Mouse (Mus musculus) liver, embryonic 16.5 days (tissue): Measurements from ENCODE around the gene Cox7a2l. TPM values are rescaled to one million over a fixed set of nuclear protein-coding genes. Genes with fewer than 3 reads are reported as not detected.

ENCODE experiments used
- ATAC-seq: fragments of 200-750 bp; cut with Nextera tagmentation; 2 replicates; pipeline ENCODE4 v1.8.0; 2017; ENCODE audit warnings: low read depth, mild to moderate bottlenecking, moderate number of reproducible peaks, moderate library complexity
- H3K27ac ChIP-seq: fragments of 300-500 bp; sonication (generic); 2 replicates; pipeline ENCODE4 v1.5.1; 2014; ENCODE audit warnings: mild to moderate bottlenecking, low read length
- H3K27me3 ChIP-seq: fragments of 300-500 bp; sonication (generic); 2 replicates; pipeline ENCODE4 v1.6.1; 2014; ENCODE audit warnings: low read depth, low read length, mixed read lengths; ENCODE audit not compliant: control insufficient read depth, insufficient read depth
- H3K36me3 ChIP-seq: fragments of 300-500 bp; sonication (generic); 2 replicates; pipeline ENCODE4 v1.6.1; 2014; ENCODE audit warnings: mild to moderate bottlenecking; ENCODE audit not compliant: control insufficient read depth, insufficient read depth
- H3K4me1 ChIP-seq: fragments of 300-500 bp; sonication (generic); 2 replicates; pipeline ENCODE4 v1.6.1; 2014; ENCODE audit warnings: low read depth, low read length, mixed read lengths; ENCODE audit not compliant: control insufficient read depth
- H3K4me2 ChIP-seq: fragments of 300-500 bp; sonication (generic); 2 replicates; pipeline ENCODE4 v1.6.1; 2014; ENCODE audit warnings: low read depth, low read length, mixed read lengths
- H3K4me3 ChIP-seq: fragments of 300-500 bp; sonication (generic); 2 replicates; pipeline ENCODE4 v1.5.1; 2014; ENCODE audit warnings: low read depth, mild to moderate bottlenecking, low read length
- H3K9ac ChIP-seq: fragments of 300-500 bp; sonication (generic); 2 replicates; pipeline ENCODE4 v1.6.1; 2014; ENCODE audit warnings: low read depth, low read length
- H3K9me3 ChIP-seq: fragments of 300-500 bp; sonication (generic); replicated peaks from 2 replicates; pipeline ENCODE4 v1.6.1; 2016; ENCODE audit warnings: low read length; ENCODE audit not compliant: control insufficient read depth
- WGBS: fragments of 180-500 bp; shearing (Covaris S2); extraction: QIAGEN DNeasy Blood & Tissue Kit; methylation state at CpG from one replicate; pipeline ENCODE4 v1.1.7; 2014; ENCODE audit not compliant: insufficient replicate concordance; 5-methylcytosine and 5-hydroxymethylcytosine counted together
- polyA plus RNA-seq: library from polyadenylated mRNA; unstranded; fragments of >200 nt; fragmentation: Nextera tagmentation; extraction: Ambion mirVana; gene quantifications from 2 replicates; pipeline ENCODE4 v1.2.1, GENCODE M21; 2015

Cox7a2l gene
- polyA plus RNA-seq, 1 experiment from 2014 or later, result 61.0 TPM

GRCm38 (mm10) chr17:83514213-83514701 lies 2.9 kb downstream of the Cox7a2l start:
- peak overlapping the region; percentile 74 for H3K27ac ChIP-seq
- WGBS, result under 1% methylated on average over 33 of the region's 33 CpGs
- H3K9ac ChIP-seq, result peak overlapping the region; percentile 74
- H3K27me3 ChIP-seq, result no peaks in the 10 kb centered on the region
- H3K4me1 ChIP-seq, result peaks cover 19% of the 10 kb centered on the region
- H3K9me3 ChIP-seq, result no peaks in the 10 kb centered on the region
- no peaks in the 10 kb centered on the region for H3K36me3 ChIP-seq
- H3K4me3 ChIP-seq, result peak overlapping the region; percentile 88
- ATAC-seq, result peak; percentile 98
- H3K4me2 ChIP-seq, result peak overlapping the region; percentile 69

- Histone ChIP-seq H3K36me3 (no peaks in the 10 kb centered on the region), H3K9ac (peak overlapping the region; percentile 74), H3K4me3 (peak overlapping the region; percentile 88), H3K27ac (peak overlapping the region; percentile 74), H3K4me2 (peak overlapping the region; percentile 69), H3K9me3 (no peaks in the 10 kb centered on the region), H3K27me3 (no peaks in the 10 kb centered on the region), H3K4me1 (peaks cover 19% of the 10 kb centered on the region)
- ATAC-seq, result peak; percentile 53
- 0% methylated on average over 24 of the region's 24 CpGs for WGBS
Measured at GRCm38 (mm10) chr17:83513655-83514212, 3.4 kb downstream of the Cox7a2l start.

GRCm38 (mm10) chr17:83512130-83512529 lies 5.0 kb downstream of the Cox7a2l start:
- no peaks in the 10 kb centered on the region for H3K27me3 ChIP-seq
- no peak for ATAC-seq
- no peak overlapping the region for H3K9ac ChIP-seq
- no peaks in the 10 kb centered on the region for H3K36me3 ChIP-seq
- no peaks in the 10 kb centered on the region for H3K9me3 ChIP-seq
- H3K27ac ChIP-seq, result no peak overlapping the region
- H3K4me1 ChIP-seq, result peaks cover 19% of the 10 kb centered on the region
- 0 out of 2 replicates have a peak overlapping the region, but pooled peaks have one; percentile 69 for H3K4me2 ChIP-seq
- H3K4me3 ChIP-seq, result no peak overlapping the region
- 72% methylated on average over 3 of the region's 3 CpGs for WGBS

GRCm38 (mm10) chr17:83503693-83504092 lies 13.4 kb downstream of the Cox7a2l start:
- H3K27ac ChIP-seq, result no peak overlapping the region
- H3K4me3 ChIP-seq, result no peak overlapping the region
- no peaks in the 10 kb centered on the region for H3K27me3 ChIP-seq
- H3K9ac ChIP-seq, result no peak overlapping the region
- peaks cover 21% of the 10 kb centered on the region for H3K36me3 ChIP-seq
- no peak overlapping the region for H3K4me2 ChIP-seq
- WGBS, result 66% methylated on average over 2 of the region's 2 CpGs
- no peak for ATAC-seq
- no peaks in the 10 kb centered on the region for H3K4me1 ChIP-seq
- H3K9me3 ChIP-seq, result no peaks in the 10 kb centered on the region

GRCm38 (mm10) chr17:83499692-83500091 lies 17.4 kb downstream of the Cox7a2l start:
- 87% methylated on average over 4 of the region's 4 CpGs for WGBS
- Histone ChIP-seq H3K27ac (no peak overlapping the region), H3K4me2 (no peak overlapping the region), H3K4me3 (no peak overlapping the region), H3K36me3 (peaks cover 30% of the 10 kb centered on the region), H3K9ac (no peak overlapping the region), H3K9me3 (no peaks in the 10 kb centered on the region), H3K4me1 (no peaks in the 10 kb centered on the region), H3K27me3 (no peaks in the 10 kb centered on the region)
- no peak for ATAC-seq

GRCm38 (mm10) chr17:83498889-83499288 lies 18.2 kb downstream of the Cox7a2l start:
- Histone ChIP-seq H3K4me1 (no peaks in the 10 kb centered on the region), H3K27me3 (no peaks in the 10 kb centered on the region), H3K36me3 (peaks cover 30% of the 10 kb centered on the region), H3K9ac (no peak overlapping the region), H3K9me3 (no peaks in the 10 kb centered on the region), H3K4me3 (no peak overlapping the region), H3K27ac (no peak overlapping the region), H3K4me2 (no peak overlapping the region)
- no peak for ATAC-seq
- 78% methylated on average over 5 of the region's 5 CpGs for WGBS

- no peak overlapping the region for H3K9ac ChIP-seq
- ATAC-seq, result no peak
- 57% methylated on average over 3 of the region's 3 CpGs for WGBS
- no peak overlapping the region for H3K4me3 ChIP-seq
- no peaks in the 10 kb centered on the region for H3K9me3 ChIP-seq
- no peak overlapping the region for H3K27ac ChIP-seq
- no peak overlapping the region for H3K4me2 ChIP-seq
- no peaks in the 10 kb centered on the region for H3K27me3 ChIP-seq
- no peaks in the 10 kb centered on the region for H3K4me1 ChIP-seq
- no peaks in the 10 kb centered on the region for H3K36me3 ChIP-seq
Measured at GRCm38 (mm10) chr17:83487762-83488161, 29.4 kb downstream of the Cox7a2l start.

- 58% methylated on average over 2 of the region's 2 CpGs for WGBS
- H3K36me3 ChIP-seq, result no peaks in the 10 kb centered on the region; the same call in 1 of the 2 replicates
- no peaks in the 10 kb centered on the region for H3K4me1 ChIP-seq
- H3K4me2 ChIP-seq, result no peak overlapping the region
- H3K9me3 ChIP-seq, result no peaks in the 10 kb centered on the region
- no peaks in the 10 kb centered on the region for H3K27me3 ChIP-seq
- ATAC-seq, result no peak
- no peak overlapping the region for H3K9ac ChIP-seq
- H3K4me3 ChIP-seq, result no peak overlapping the region
- no peak overlapping the region for H3K27ac ChIP-seq
Measured at GRCm38 (mm10) chr17:83483784-83484183, 33.3 kb downstream of the Cox7a2l start.

GRCm38 (mm10) chr17:83482817-83483536 lies 34.2 kb downstream of the Cox7a2l start:
- Histone ChIP-seq H3K4me3 (no peak overlapping the region), H3K27ac (no peak overlapping the region), H3K27me3 (no peaks in the 10 kb centered on the region), H3K4me2 (no peak overlapping the region), H3K4me1 (no peaks in the 10 kb centered on the region), H3K36me3 (no peaks in the 10 kb centered on the region; the same call in 1 of the 2 replicates), H3K9me3 (no peaks in the 10 kb centered on the region), H3K9ac (no peak overlapping the region)
- WGBS, result 60% methylated on average over 7 of the region's 7 CpGs
- 0 out of 2 replicates have a peak, but pooled peaks have one; percentile 32 for ATAC-seq
